17 mouse cellular contexts compared by ENCODE assay signal in genomic region chr10:121459124-121459853, GRCm38 (mm10). TPM values are rescaled to one million over a fixed set of nuclear protein-coding genes. Genes with fewer than 3 reads are reported as not detected.
DNase-seq lines count a peak whose midpoint lies in the region; ATAC-seq and TF ChIP-seq lines count a peak whose summit lies in the region.
"Had no signal": no experiment of that assay in that cellular context is flagged by ENCODE, and none has a peak within 500 bp of the region (broad histone marks: within the 10 kb centered on the region; RNA-seq: fewer than 3 reads in every experiment).

No protein-coding gene starts in this region.

- no peaks in the 10 kb centered on the region for H3K9me3 ChIP-seq in midbrain, embryonic 11.5 days (ENCODE audit: control insufficient read depth, low read length)
- no peaks in the 10 kb centered on the region for H3K9me3 ChIP-seq in midbrain, embryonic 16.5 days (replicated peaks; ENCODE audit: control insufficient read depth, low read length, poor library complexity, severe bottlenecking)
- H3K9me3 ChIP-seq in intestine, postnatal 0 days (ENCODE audit: control insufficient read depth) = no peaks in the 10 kb centered on the region
- no peaks in the 10 kb centered on the region for H3K9me3 ChIP-seq in midbrain, postnatal 0 days (ENCODE audit: low read length)
- H3K9me3 ChIP-seq: heart, embryonic 15.5 days; hindbrain, embryonic 13.5 days had no signal

- H3K27ac ChIP-seq in gastrocnemius, adult 2 months = peak overlapping the region; percentile 50; the same call in 1 of the 2 replicates
- no peak overlapping the region for H3K27ac ChIP-seq in midbrain, embryonic 11.5 days (ENCODE audit: low read depth, low read length)
- H3K27ac ChIP-seq in midbrain, embryonic 16.5 days (ENCODE audit: low read length) = no peak overlapping the region
- H3K27ac ChIP-seq in intestine, postnatal 0 days (ENCODE audit: low read depth, low read length) = no peak overlapping the region
- H3K27ac ChIP-seq in midbrain, postnatal 0 days (ENCODE audit: low read depth, low read length) = no peak overlapping the region
- no peak overlapping the region for H3K27ac ChIP-seq in thymus, adult 2 months (ENCODE audit: control insufficient read depth, insufficient read depth, low read length)
- H3K27ac ChIP-seq: heart, embryonic 15.5 days; hindbrain, embryonic 13.5 days had no signal

- TF ChIP-seq POLR2A in thymus, adult 2 months (IDR thresholded peaks at IDR 0.05; ENCODE audit: control insufficient read depth, extremely low read depth, insufficient read depth, low read length, poor library complexity) = no peak

- H3K4me1 ChIP-seq in midbrain, embryonic 11.5 days (ENCODE audit: control insufficient read depth, insufficient read depth, low read length) = peaks cover 9% of the 10 kb centered on the region
- peaks cover 19% of the 10 kb centered on the region for H3K4me1 ChIP-seq in midbrain, embryonic 16.5 days (ENCODE audit: control insufficient read depth, insufficient read depth, low read length)
- peaks cover 15% of the 10 kb centered on the region for H3K4me1 ChIP-seq in intestine, postnatal 0 days (replicated peaks; ENCODE audit: control insufficient read depth, insufficient read depth, low read length)
- H3K4me1 ChIP-seq in midbrain, postnatal 0 days (ENCODE audit: insufficient read depth, low read length) = 0 out of 2 replicates have a peak, but pooled peaks cover 4% of the 10 kb centered on the region
- 0 out of 2 replicates have a peak, but pooled peaks cover 2% of the 10 kb centered on the region for H3K4me1 ChIP-seq in thymus, adult 2 months (replicated peaks; ENCODE audit: control insufficient read depth, insufficient read depth, low read length)

- H3K4me2 ChIP-seq in midbrain, embryonic 11.5 days = no peak overlapping the region
- H3K4me2 ChIP-seq in midbrain, embryonic 16.5 days (ENCODE audit: low read length) = no peak overlapping the region
- H3K4me2 ChIP-seq in intestine, postnatal 0 days (replicated peaks; ENCODE audit: low read depth) = peak overlapping the region; percentile 25; the same call in 1 of the 2 replicates
- 0 out of 2 replicates have a peak overlapping the region, but pooled peaks have one; percentile 18 for H3K4me2 ChIP-seq in midbrain, postnatal 0 days (ENCODE audit: low read depth, low read length, poor library complexity, severe bottlenecking)
- H3K4me2 ChIP-seq: heart, embryonic 15.5 days; hindbrain, embryonic 13.5 days; liver, embryonic 11.5 days; lung, embryonic 14.5 days had no signal

- no peak for ATAC-seq in midbrain, embryonic 11.5 days (ENCODE audit: low FRiP score)
- ATAC-seq in midbrain, embryonic 16.5 days = no peak
- no peak for ATAC-seq in intestine, postnatal 0 days
- no peak for ATAC-seq in midbrain, postnatal 0 days (ENCODE audit: low FRiP score)
- ATAC-seq: Patski had no signal

- H3K36me3 ChIP-seq in midbrain, embryonic 11.5 days (ENCODE audit: control insufficient read depth, insufficient read depth, low read length) = no peaks in the 10 kb centered on the region
- H3K36me3 ChIP-seq in midbrain, embryonic 16.5 days (ENCODE audit: control insufficient read depth, insufficient read depth, low read length) = no peaks in the 10 kb centered on the region
- H3K36me3 ChIP-seq in intestine, postnatal 0 days (ENCODE audit: control insufficient read depth, insufficient read depth) = 0 out of 2 replicates have a peak, but pooled peaks cover 11% of the 10 kb centered on the region
- H3K36me3 ChIP-seq in midbrain, postnatal 0 days (ENCODE audit: insufficient read depth, low read length) = no peaks in the 10 kb centered on the region
- H3K36me3 ChIP-seq in thymus, adult 2 months (ENCODE audit: control insufficient read depth, insufficient read depth, low read length) = no peaks in the 10 kb centered on the region
- H3K36me3 ChIP-seq: heart, embryonic 15.5 days; hindbrain, embryonic 13.5 days had no signal

- intact Hi-C loops in gastrocnemius, adult 2 months (cut with DNase I) = no loop called here

- no peaks in the 10 kb centered on the region for H3K27me3 ChIP-seq in midbrain, embryonic 11.5 days (ENCODE audit: control insufficient read depth, insufficient read depth, low read length)
- no peaks in the 10 kb centered on the region for H3K27me3 ChIP-seq in midbrain, embryonic 16.5 days (ENCODE audit: control insufficient read depth, insufficient read depth, low read depth, low read length)
- H3K27me3 ChIP-seq in intestine, postnatal 0 days (replicated peaks; ENCODE audit: control insufficient read depth, insufficient read depth, low read length) = no peaks in the 10 kb centered on the region
- no peaks in the 10 kb centered on the region for H3K27me3 ChIP-seq in midbrain, postnatal 0 days (ENCODE audit: insufficient read depth, low read length)
- H3K27me3 ChIP-seq in thymus, adult 2 months (ENCODE audit: control insufficient read depth, insufficient read depth, low read length) = no peaks in the 10 kb centered on the region
- H3K27me3 ChIP-seq: heart, embryonic 15.5 days; Patski had no signal

- H3K4me3 ChIP-seq in gastrocnemius, adult 2 months = peak overlapping the region; percentile 27
- no peak overlapping the region for H3K4me3 ChIP-seq in midbrain, embryonic 11.5 days (ENCODE audit: low read depth, low read length)
- H3K4me3 ChIP-seq in midbrain, embryonic 16.5 days (ENCODE audit: low read depth, low read length) = no peak overlapping the region
- no peak overlapping the region for H3K4me3 ChIP-seq in intestine, postnatal 0 days (ENCODE audit: low read depth, low read length)
- no peak overlapping the region for H3K4me3 ChIP-seq in midbrain, postnatal 0 days (ENCODE audit: low read depth, low read length)
- H3K4me3 ChIP-seq in thymus, adult 2 months (ENCODE audit: control insufficient read depth, insufficient read depth, low read length) = no peak overlapping the region
- H3K4me3 ChIP-seq: heart, embryonic 15.5 days; hindbrain, embryonic 13.5 days had no signal

- no peak for TF ChIP-seq CTCF in gastrocnemius, adult 2 months (IDR thresholded peaks at IDR 0.05)
- TF ChIP-seq CTCF in intestine, postnatal 0 days (IDR thresholded peaks at IDR 0.05; ENCODE audit: low read depth) = no peak
- TF ChIP-seq CTCF in midbrain, postnatal 0 days (IDR thresholded peaks at IDR 0.05) = no peak
- TF ChIP-seq CTCF in thymus, adult 2 months (IDR thresholded peaks at IDR 0.05; ENCODE audit: borderline replicate concordance, control insufficient read depth, extremely low read depth, insufficient read depth, low read length, poor library complexity) = no peak

- no peak for DNase-seq in gastrocnemius, adult 2 months
- DNase-seq in gastrocnemius, postnatal 25 days = no peak
- peak; percentile 85 for DNase-seq in midbrain, embryonic 11.5 days (ENCODE audit: low spot score, missing footprints)
- no peak for DNase-seq in midbrain, postnatal 0 days (ENCODE audit: low spot score)
- DNase-seq in urinary bladder, postnatal 14 days (ENCODE audit: low spot score) = no peak
- DNase-seq in thymus, adult 2 months = no peak
- DNase-seq: B cell, adult 2 months; cerebellum, adult 11-12 months; kidney, adult 9 months; lung, embryonic 14.5 days; right cerebral cortex, postnatal 25 days had no signal

- no peak overlapping the region for H3K9ac ChIP-seq in midbrain, embryonic 11.5 days (ENCODE audit: low read length)
- H3K9ac ChIP-seq in midbrain, embryonic 16.5 days (ENCODE audit: low read depth, low read length) = no peak overlapping the region
- no peak overlapping the region for H3K9ac ChIP-seq in intestine, postnatal 0 days (ENCODE audit: low read depth, low read length)
- no peak overlapping the region for H3K9ac ChIP-seq in midbrain, postnatal 0 days (replicated peaks; ENCODE audit: low read length, poor library complexity, severe bottlenecking)
- H3K9ac ChIP-seq: heart, embryonic 15.5 days; hindbrain, embryonic 13.5 days; lung, embryonic 14.5 days had no signal

- WGBS in midbrain, embryonic 11.5 days = 75% methylated on average over 19 of the region's 19 CpGs
- WGBS in midbrain, embryonic 16.5 days = 40% methylated on average over 19 of the region's 19 CpGs
- WGBS in intestine, postnatal 0 days = 52% methylated on average over 19 of the region's 19 CpGs
- WGBS in midbrain, postnatal 0 days = 42% methylated on average over 19 of the region's 19 CpGs
- 94% methylated on average over 19 of the region's 19 CpGs for WGBS in thymus, adult 2 months

RNA-seq across cellular contexts. Expression of gene Rassf3, which starts 16.9 kb away (rescaled TPM):
- 10 to 100 TPM; 29.2 to 47.3 TPM for total RNA-seq in gastrocnemius, adult 2 months (2021)
- total RNA-seq in gastrocnemius, postnatal 25 days (2021) = 10 to 100 TPM; 48.5 to 51.3 TPM
- 5.9 and 6.0 TPM in 2 replicates for polyA plus RNA-seq in midbrain, embryonic 11.5 days (2014; fragmentation: Nextera tagmentation; extraction: Ambion mirVana)
- 4.2 and 4.6 TPM in 2 replicates for polyA plus RNA-seq in midbrain, embryonic 16.5 days (2015; fragmentation: Nextera tagmentation; extraction: Ambion mirVana)
- polyA plus RNA-seq in intestine, postnatal 0 days (2015; fragmentation: Nextera tagmentation; extraction: Ambion mirVana) = 16.7 and 18.1 TPM in 2 replicates
- 5.8 and 6.0 TPM in 2 replicates for total RNA-seq in midbrain, postnatal 0 days (2014; rRNA removed)
- polyA plus RNA-seq in midbrain, postnatal 0 days (2015; fragmentation: Nextera tagmentation; extraction: Ambion mirVana) = 3.0 and 3.4 TPM in 2 replicates
- polyA plus RNA-seq in thymus, adult 2 months (2012; rRNA removed) = 12.9 and 15.5 TPM in 2 replicates

Comparison
In these comparisons a context has a peak if more than half of its experiments do, and no peak if none do; other contexts are left out.
1. H3K4me2 ChIP-seq: peak in intestine, postnatal 0 days (single experiment) and midbrain, postnatal 0 days (single experiment); none in midbrain, embryonic 11.5 days (single experiment) and midbrain, embryonic 16.5 days (single experiment).